Mouse (Mus musculus) C2C12 (cell line): Measurements from ENCODE around the gene Isoc2b.

Experiments
- CEBPB ChIP-seq: IDR thresholded peaks from one replicate; pipeline ENCODE4 v1.6.1; 2011; ENCODE audit warnings: low read depth, mild to moderate bottlenecking, control low read depth, moderate library complexity
- CTCF ChIP-seq: IDR thresholded peaks from one replicate; pipeline ENCODE4 v1.5.1; 2011; ENCODE audit not compliant: control insufficient read depth, insufficient read depth, insufficient read length
- MAX ChIP-seq: IDR thresholded peaks from one replicate; pipeline ENCODE4 v1.6.1; 2011; ENCODE audit warnings: mild to moderate bottlenecking, control low read depth
- MYOD1 ChIP-seq: IDR thresholded peaks from one replicate; pipeline ENCODE4 v1.6.1; 2011; ENCODE audit warnings: low read depth; ENCODE audit not compliant: control insufficient read depth, insufficient read length
- MYOG ChIP-seq: IDR thresholded peaks from one replicate; pipeline ENCODE4 v1.6.1; 2011; ENCODE audit not compliant: control insufficient read depth, insufficient read length; ENCODE audit errors: extremely low read depth
- USF1 ChIP-seq: IDR thresholded peaks from one replicate; pipeline ENCODE4 v1.6.1; 2011; ENCODE audit warnings: low read depth, mild to moderate bottlenecking, control low read depth, moderate library complexity

GRCm38 (mm10) chr7:4906466-4906950, 36.5 kb upstream of the Isoc2b start, which contains the start of gene Gm36210:
- TF ChIP-seq CTCF (no peak), USF1 (no peak), MYOD1 (no peak), CEBPB (no peak), MYOG (no peak), MAX (no peak)
